Mouse (Mus musculus) heart, embryonic 16.5 days (tissue): ENCODE measurements at regions not wholly inside any gene's neighbourhood (a gene's known extent, or its start where the extent isn't known, plus 50 kb on each side); places are given as distances from the start of the nearest gene placed in this dataset.

Source experiments
- ATAC-seq: fragments of 200-750 bp; cut with Nextera tagmentation; replicated peaks from 2 replicates; pipeline ENCODE4 v1.8.0; 2017; ENCODE audit warnings: moderate number of reproducible peaks; ENCODE audit not compliant: insufficient read depth, low FRiP score; ENCODE audit errors: extremely low read depth
- H3K27ac ChIP-seq: fragments of 300-500 bp; sonication (generic); 2 replicates; pipeline ENCODE4 v1.5.1; 2014; ENCODE audit warnings: mild to moderate bottlenecking, low read length, control low read depth, moderate library complexity
- H3K27me3 ChIP-seq: fragments of 300-500 bp; sonication (generic); 2 replicates; pipeline ENCODE4 v1.6.1; 2014; ENCODE audit warnings: low read length, mixed read lengths; ENCODE audit not compliant: control insufficient read depth, insufficient read depth
- H3K36me3 ChIP-seq: fragments of 300-500 bp; sonication (generic); 2 replicates; pipeline ENCODE4 v1.6.1; 2014; ENCODE audit not compliant: control insufficient read depth, insufficient read depth
- H3K4me1 ChIP-seq: fragments of 300-500 bp; sonication (generic); 2 replicates; pipeline ENCODE4 v1.6.1; 2014; ENCODE audit warnings: low read length, mixed read lengths; ENCODE audit not compliant: control insufficient read depth, insufficient read depth
- H3K4me2 ChIP-seq: fragments of 300-500 bp; sonication (generic); 2 replicates; pipeline ENCODE4 v1.6.1; 2014; ENCODE audit warnings: low read depth, mild to moderate bottlenecking, control low read depth, low read length
- H3K4me3 ChIP-seq: fragments of 300-500 bp; sonication (generic); 2 replicates; pipeline ENCODE4 v1.5.1; 2014; ENCODE audit warnings: mild to moderate bottlenecking, control low read depth, low read length
- H3K9ac ChIP-seq: fragments of 300-500 bp; sonication (generic); 2 replicates; pipeline ENCODE4 v1.6.1; 2014; ENCODE audit warnings: low read length, control low read depth
- H3K9me3 ChIP-seq: fragments of 300-500 bp; sonication (generic); replicated peaks from 2 replicates; pipeline ENCODE4 v1.6.1; 2016; ENCODE audit warnings: low read length; ENCODE audit not compliant: control insufficient read depth
- WGBS: fragments of 180-500 bp; shearing (Covaris S2); extraction: QIAGEN DNeasy Blood & Tissue Kit; methylation state at CpG from one replicate; pipeline ENCODE4 v1.1.7; 2014; 5-methylcytosine and 5-hydroxymethylcytosine counted together

DNA sequence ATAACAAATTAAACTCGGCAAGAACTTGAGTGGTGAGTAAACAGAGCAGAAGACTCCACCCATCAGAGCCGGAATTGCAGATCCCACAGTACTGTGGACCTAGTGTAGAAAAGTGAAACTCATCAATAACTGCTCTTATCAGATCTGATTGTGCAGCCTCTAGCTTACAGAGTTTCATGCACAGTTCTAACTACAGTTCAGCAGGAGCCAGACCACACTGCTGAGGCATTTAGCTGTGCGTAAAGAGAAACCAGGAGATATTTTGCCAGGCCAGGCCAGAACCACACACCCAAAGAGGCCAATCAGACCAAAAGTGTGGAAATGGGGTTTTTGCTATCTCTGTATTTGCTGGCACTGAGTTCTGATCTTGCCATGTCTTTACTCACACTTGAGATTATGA, 71.9 kb upstream of the Ptgfr start:
- no peak overlapping the region for H3K9ac ChIP-seq
- H3K4me1 ChIP-seq = no peaks in the 10 kb centered on the region; the same call in 1 of the 2 replicates
- H3K27ac ChIP-seq = no peak overlapping the region
- H3K4me2 ChIP-seq = no peak overlapping the region
- H3K36me3 ChIP-seq = no peaks in the 10 kb centered on the region
- no peak for ATAC-seq
- H3K27me3 ChIP-seq = no peaks in the 10 kb centered on the region
- WGBS = 76% methylated on average over 3 of the region's 3 CpGs
- H3K4me3 ChIP-seq = no peak overlapping the region
- no peaks in the 10 kb centered on the region for H3K9me3 ChIP-seq

DNA sequence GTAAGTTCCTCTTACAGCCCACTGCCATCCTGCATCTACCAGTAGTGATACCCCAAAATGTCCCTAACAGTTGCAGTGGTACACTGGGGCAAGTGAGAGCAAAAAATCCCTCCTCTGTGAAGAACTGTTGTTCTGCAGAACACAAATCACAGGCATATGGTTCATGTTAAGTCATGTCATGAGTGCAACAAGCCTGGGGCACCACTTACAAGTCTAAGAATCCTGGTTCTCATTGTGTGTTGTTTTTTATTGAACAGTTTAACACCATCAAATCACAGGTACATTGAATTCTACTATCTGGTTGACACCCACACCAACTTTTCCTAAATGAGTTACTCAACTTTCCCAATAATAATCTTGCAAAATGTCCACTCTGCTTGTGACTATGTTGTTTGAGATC, 71.5 kb upstream of the Ptgfr start:
- H3K27ac ChIP-seq = no peak overlapping the region
- no peaks in the 10 kb centered on the region; the same call in 1 of the 2 replicates for H3K4me1 ChIP-seq
- no peaks in the 10 kb centered on the region for H3K9me3 ChIP-seq
- no peak overlapping the region for H3K9ac ChIP-seq
- H3K4me3 ChIP-seq = no peak overlapping the region
- no peaks in the 10 kb centered on the region for H3K36me3 ChIP-seq
- no peak overlapping the region for H3K4me2 ChIP-seq
- H3K27me3 ChIP-seq = no peaks in the 10 kb centered on the region
- no peak for ATAC-seq

DNA sequence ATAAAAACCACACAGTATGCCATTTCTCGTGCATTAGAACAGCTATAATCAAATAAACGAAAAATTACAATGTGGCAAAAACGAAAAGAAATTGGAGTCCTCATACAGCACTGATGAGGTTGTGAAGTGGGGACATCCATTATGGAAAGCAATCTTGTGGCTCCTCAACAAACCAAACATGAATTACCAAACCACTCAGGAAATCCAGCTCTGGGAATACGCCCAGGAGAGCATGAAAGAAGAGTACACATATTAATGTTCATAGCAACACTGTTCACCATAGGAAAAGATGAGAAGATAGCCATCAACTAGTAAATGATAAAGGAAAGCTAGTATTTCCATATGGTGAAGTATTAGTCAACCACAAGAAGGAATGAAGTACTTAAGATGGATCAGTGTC, 68.3 kb upstream of the Ptgfr start:
- WGBS = 83% methylated on average over 4 of the region's 4 CpGs
- H3K9ac ChIP-seq = no peak overlapping the region
- no peak for ATAC-seq
- no peak overlapping the region for H3K4me3 ChIP-seq
- H3K27me3 ChIP-seq = no peaks in the 10 kb centered on the region
- H3K4me2 ChIP-seq = no peak overlapping the region
- H3K36me3 ChIP-seq = no peaks in the 10 kb centered on the region
- H3K9me3 ChIP-seq = no peaks in the 10 kb centered on the region
- H3K27ac ChIP-seq = no peak overlapping the region
- no peaks in the 10 kb centered on the region for H3K4me1 ChIP-seq

DNA sequence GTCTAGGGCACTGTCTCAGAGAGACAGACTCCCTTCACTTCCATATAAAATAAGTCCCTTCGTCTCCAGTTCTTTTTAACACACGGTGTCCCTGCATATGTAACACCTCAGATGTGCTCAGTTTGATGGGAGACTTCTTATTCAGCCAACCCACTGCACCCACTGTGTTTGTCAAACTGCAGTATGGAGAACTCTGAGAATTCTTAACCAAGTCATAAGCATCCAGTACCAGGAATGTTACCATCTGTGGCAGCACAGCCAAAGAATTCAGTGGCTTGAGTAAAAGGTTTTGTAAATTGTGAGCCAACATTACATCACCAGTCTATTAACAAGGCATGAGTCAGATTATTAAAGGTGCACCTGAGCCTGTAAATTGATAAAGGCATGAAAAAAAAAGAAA, 65.7 kb upstream of the Ptgfr start:
- Histone ChIP-seq H3K27ac (no peak overlapping the region), H3K4me3 (no peak overlapping the region), H3K27me3 (no peaks in the 10 kb centered on the region), H3K9me3 (no peaks in the 10 kb centered on the region), H3K9ac (no peak overlapping the region), H3K4me1 (no peaks in the 10 kb centered on the region), H3K4me2 (no peak overlapping the region), H3K36me3 (no peaks in the 10 kb centered on the region)
- no peak for ATAC-seq
- 68% methylated on average over 2 of the region's 2 CpGs for WGBS

DNA sequence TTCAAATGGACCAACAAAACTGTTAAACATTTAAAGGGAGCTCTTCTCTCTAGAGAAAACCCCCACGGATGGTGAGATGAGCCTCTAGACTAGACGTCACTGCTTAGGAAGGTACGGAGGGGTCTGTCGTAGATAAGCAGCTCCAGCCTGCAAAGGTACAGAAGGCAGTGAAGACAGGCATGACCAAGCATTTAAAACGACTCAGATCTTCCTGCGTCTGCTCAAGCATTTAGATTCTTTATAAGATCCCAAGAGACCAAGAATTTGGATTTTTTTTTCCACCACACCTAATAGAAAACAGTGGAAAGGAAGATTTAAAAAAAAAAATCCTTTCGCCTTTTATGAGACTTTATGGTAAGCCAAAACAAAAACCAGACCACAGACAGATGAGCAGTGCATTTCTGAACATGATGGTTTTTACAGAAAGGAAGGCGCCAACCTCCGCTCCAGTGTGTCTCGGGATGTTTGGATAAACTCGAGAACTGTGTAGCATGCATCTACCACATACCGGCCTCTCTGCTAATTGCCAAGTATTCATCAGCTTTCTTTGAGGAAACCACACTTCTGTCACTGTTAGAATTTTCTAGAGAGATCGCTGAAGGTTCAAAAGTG, 64.9 kb upstream of the Ptgfr start:
- H3K4me3 ChIP-seq = no peak overlapping the region
- H3K9ac ChIP-seq = no peak overlapping the region
- H3K4me2 ChIP-seq = no peak overlapping the region
- WGBS = 70% methylated on average over 13 of the region's 13 CpGs
- ATAC-seq = no peak
- no peaks in the 10 kb centered on the region for H3K4me1 ChIP-seq
- H3K36me3 ChIP-seq = no peaks in the 10 kb centered on the region
- H3K9me3 ChIP-seq = no peaks in the 10 kb centered on the region
- H3K27ac ChIP-seq = no peak overlapping the region
- H3K27me3 ChIP-seq = no peaks in the 10 kb centered on the region

DNA sequence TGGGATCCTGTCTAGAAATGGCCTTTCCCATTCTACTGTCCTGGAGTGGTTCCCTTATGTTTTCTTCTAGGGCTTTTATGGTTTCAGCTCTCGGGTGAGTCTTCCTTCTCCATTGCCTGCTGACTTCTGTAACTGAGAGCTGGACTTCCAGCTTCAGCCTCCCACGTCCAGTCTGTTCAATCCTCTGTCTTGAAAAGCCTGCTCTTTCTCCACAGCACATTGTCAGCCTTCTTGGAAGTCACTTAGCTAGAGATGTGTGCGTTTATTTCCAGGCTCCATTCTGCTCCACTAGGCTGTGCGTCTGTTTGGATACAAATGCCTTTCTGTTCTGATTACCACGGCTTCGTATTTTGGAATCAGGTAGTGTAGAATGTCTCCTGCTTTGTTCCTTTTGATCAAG, 62.2 kb upstream of the Ptgfr start:
- 69% methylated on average over 6 of the region's 6 CpGs for WGBS
- H3K27ac ChIP-seq = no peak overlapping the region
- H3K9ac ChIP-seq = no peak overlapping the region

DNA sequence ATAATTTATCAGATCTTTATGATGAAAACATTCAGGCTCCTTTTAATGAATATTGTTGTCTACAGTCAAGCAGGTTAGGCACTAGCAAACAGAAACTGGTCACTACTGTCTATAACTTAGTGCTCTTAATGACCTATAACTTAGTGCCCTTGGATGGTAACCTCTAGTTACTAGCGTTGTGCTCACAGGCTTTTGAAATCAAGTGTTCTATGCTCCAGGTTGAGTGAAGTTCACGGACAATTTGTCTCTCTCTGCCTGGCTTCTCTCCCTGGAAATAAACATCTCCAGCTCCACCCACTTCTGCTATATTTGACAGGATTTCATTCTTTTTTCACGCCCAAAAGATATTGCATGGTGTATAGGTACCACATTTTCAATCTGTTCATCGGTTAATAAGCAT, 61.7 kb upstream of the Ptgfr start:
- no peaks in the 10 kb centered on the region for H3K9me3 ChIP-seq
- no peaks in the 10 kb centered on the region for H3K27me3 ChIP-seq
- H3K36me3 ChIP-seq = no peaks in the 10 kb centered on the region
- H3K4me2 ChIP-seq = no peak overlapping the region
- H3K27ac ChIP-seq = no peak overlapping the region
- H3K4me1 ChIP-seq = peaks cover 5% of the 10 kb centered on the region
- 75% methylated on average over 4 of the region's 4 CpGs for WGBS
- no peak overlapping the region for H3K4me3 ChIP-seq
- no peak overlapping the region for H3K9ac ChIP-seq
- no peak for ATAC-seq

More for the DNA sequence above, 62.2 kb upstream of the Ptgfr start:
- peaks cover 3% of the 10 kb centered on the region for H3K4me1 ChIP-seq
- no peaks in the 10 kb centered on the region for H3K9me3 ChIP-seq
- H3K4me3 ChIP-seq = no peak overlapping the region
- H3K4me2 ChIP-seq = no peak overlapping the region
- H3K36me3 ChIP-seq = no peaks in the 10 kb centered on the region
- no peaks in the 10 kb centered on the region for H3K27me3 ChIP-seq
- ATAC-seq = no peak

DNA sequence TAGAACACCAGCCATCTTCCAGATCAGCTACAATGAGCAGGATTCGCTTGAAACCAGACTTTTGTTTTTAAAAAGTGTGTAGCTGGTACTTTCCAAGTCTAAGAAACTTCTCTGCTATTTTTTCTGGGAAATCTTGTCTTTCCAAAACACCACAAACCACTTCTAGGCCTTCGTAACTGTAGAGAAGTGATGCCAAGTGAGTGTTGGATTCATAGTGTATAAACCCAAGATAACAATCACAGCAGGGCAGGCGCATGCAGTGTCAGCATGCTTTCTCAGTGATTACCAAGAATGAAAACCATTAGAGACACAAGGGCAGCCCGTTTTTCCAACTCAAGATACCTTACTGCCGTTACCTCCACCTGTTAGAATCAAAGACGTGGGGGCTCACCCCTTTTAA, 58.9 kb upstream of the Ptgfr start:
- Histone ChIP-seq H3K9me3 (no peaks in the 10 kb centered on the region), H3K4me3 (no peak overlapping the region), H3K4me1 (peaks cover 23% of the 10 kb centered on the region), H3K9ac (no peak overlapping the region), H3K27me3 (no peaks in the 10 kb centered on the region), H3K27ac (no peak overlapping the region), H3K36me3 (no peaks in the 10 kb centered on the region), H3K4me2 (no peak overlapping the region)
- WGBS = 85% methylated on average over 6 of the region's 6 CpGs
- no peak for ATAC-seq

DNA sequence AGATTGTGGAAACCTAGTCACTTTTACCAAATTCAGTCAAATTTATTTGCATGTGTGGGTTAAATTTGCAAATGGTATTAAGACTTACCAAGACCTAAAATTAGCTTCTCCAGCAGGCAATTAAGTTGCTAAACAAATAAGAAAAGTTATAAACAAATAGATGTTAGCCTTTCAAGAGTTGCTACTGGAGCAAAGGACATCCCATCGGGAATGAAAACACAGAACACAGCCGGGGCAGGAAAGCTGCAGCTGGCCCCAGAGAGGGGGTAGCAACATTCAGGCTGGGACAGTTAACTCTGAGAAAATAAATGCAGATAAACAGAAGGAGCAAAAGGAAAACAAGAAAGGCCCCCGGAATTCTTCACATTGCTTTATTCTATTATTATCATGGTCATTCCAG, 57.3 kb upstream of the Ptgfr start:
- no peak overlapping the region for H3K4me2 ChIP-seq
- H3K9ac ChIP-seq = no peak overlapping the region
- no peaks in the 10 kb centered on the region for H3K27me3 ChIP-seq
- H3K4me3 ChIP-seq = no peak overlapping the region
- H3K36me3 ChIP-seq = no peaks in the 10 kb centered on the region
- H3K27ac ChIP-seq = no peak overlapping the region
- ATAC-seq = no peak
- H3K9me3 ChIP-seq = no peaks in the 10 kb centered on the region
- H3K4me1 ChIP-seq = peaks cover 23% of the 10 kb centered on the region
- WGBS = 20% methylated on average over 3 of the region's 3 CpGs
